ENCODE assay signal across 8 mouse cellular contexts in the genomic region with DNA sequence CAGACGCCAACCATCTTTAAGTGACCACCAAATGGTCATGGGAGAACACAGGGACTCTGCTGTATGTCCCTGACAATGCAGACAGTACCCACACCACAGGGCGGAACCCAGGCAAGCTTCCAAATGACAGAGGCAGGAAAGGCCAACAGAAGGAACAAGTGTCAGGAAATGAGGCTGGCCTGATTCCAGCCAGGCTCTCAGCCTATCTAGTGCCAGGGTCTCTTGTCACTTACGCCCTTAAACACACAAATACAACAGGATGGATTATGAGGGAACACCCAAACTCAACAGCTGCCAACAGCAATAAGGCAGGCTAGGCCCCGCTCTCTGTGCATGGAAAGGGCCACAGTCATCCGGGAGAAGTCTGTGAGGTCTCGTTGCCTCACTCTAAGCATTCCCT. TPM values are rescaled to one million over a fixed set of nuclear protein-coding genes. Genes with fewer than 3 reads are reported as not detected.
A peak's percentile ranks its signal among the peaks of the same experiment; 100 is the strongest.
DNase-seq lines count a peak whose midpoint lies in the region; ATAC-seq and TF ChIP-seq lines count a peak whose summit lies in the region.

No protein-coding gene starts in this region.

- peak; percentile 47 for DNase-seq in right cerebral cortex, postnatal 14 days
- DNase-seq in right cerebral cortex, postnatal 4 days = no peak
- peak; percentile 87 to 89 for DNase-seq in cerebellum, postnatal 10 days
- peak; percentile 84 to 88 for DNase-seq in heart, postnatal 10 days
- DNase-seq in limb, embryonic 14.5 days (ENCODE audit: low spot score) = peak; percentile 75
- no peak for DNase-seq in frontal cortex, postnatal 36 days (ENCODE audit: low spot score in 2 of 2)
- no peak for DNase-seq in thymus, adult 18-20 months
- no peak for DNase-seq in embryo, embryonic 11 days

- no peak overlapping the region for H3K27ac ChIP-seq in limb, embryonic 14.5 days (replicated peaks; ENCODE audit: low read depth, low read length)

- TF ChIP-seq POLR2A in limb, embryonic 14.5 days (IDR thresholded peaks at IDR 0.05; ENCODE audit: borderline replicate concordance, extremely low read depth, insufficient read depth, insufficient read length) = no peak

- peaks cover 11% of the 10 kb centered on the region for H3K36me3 ChIP-seq in limb, embryonic 14.5 days (ENCODE audit: control insufficient read depth, insufficient read depth, low read length)

- intact Hi-C loops in heart, postnatal 10 days (cut with DNase I) = no loop called here

- ATAC-seq in limb, embryonic 14.5 days (ENCODE audit: low FRiP score, low read depth) = no peak

- no peaks in the 10 kb centered on the region for H3K9me3 ChIP-seq in limb, embryonic 14.5 days (ENCODE audit: control insufficient read depth, low read length)

- no peaks in the 10 kb centered on the region for H3K27me3 ChIP-seq in limb, embryonic 14.5 days (ENCODE audit: control insufficient read depth, insufficient read depth, low read length)

- no peak overlapping the region for H3K4me3 ChIP-seq in limb, embryonic 14.5 days (replicated peaks; ENCODE audit: low read length)

- H3K4me2 ChIP-seq in limb, embryonic 14.5 days (replicated peaks; ENCODE audit: low read depth, low read length, severe bottlenecking) = no peak overlapping the region

- no peak overlapping the region for H3K9ac ChIP-seq in limb, embryonic 14.5 days (ENCODE audit: low read depth, low read length, severe bottlenecking)

- WGBS in limb, embryonic 14.5 days = 86% methylated on average over 6 of the region's 6 CpGs

- H3K4me1 ChIP-seq in limb, embryonic 14.5 days (ENCODE audit: control insufficient read depth, insufficient read depth, low read length) = peaks cover 52% of the 10 kb centered on the region

RNA-seq across cellular contexts. Expression of a gene that starts 57.8 kb away (rescaled TPM):
- 10 to 100 TPM; 89.2 to 89.6 TPM for total RNA-seq in heart, postnatal 10 days (2021)
- 88.7 and 109 TPM in 2 replicates for polyA plus RNA-seq in limb, embryonic 14.5 days (2012; rRNA removed)
- 44.0 and 47.5 TPM in 2 replicates for polyA plus RNA-seq in limb, embryonic 14.5 days (2014; fragmentation: Nextera tagmentation; extraction: Ambion mirVana)

Comparison
In these comparisons a context has a peak if more than half of its experiments do, and no peak if none do; other contexts are left out.
1. DNase-seq: peak in right cerebral cortex, postnatal 14 days (single experiment), cerebellum, postnatal 10 days (2 of 2), heart, postnatal 10 days (2 of 2) and limb, embryonic 14.5 days (single experiment); none in right cerebral cortex, postnatal 4 days (single experiment), frontal cortex, postnatal 36 days (0 of 2), thymus, adult 18-20 months (0 of 2) and embryo, embryonic 11 days (single experiment).